Mouse (Mus musculus) hindbrain, embryonic 13.5 days (tissue): ENCODE measurements around the gene Hdac11. TPM values are rescaled to one million over a fixed set of nuclear protein-coding genes. Genes with fewer than 3 reads are reported as not detected.

Source experiments
- ATAC-seq: fragments of 200-750 bp; cut with Nextera tagmentation; 2 replicates; pipeline ENCODE4 v1.8.0; 2017; ENCODE audit warnings: moderate TSS enrichment; ENCODE audit not compliant: low FRiP score
- H3K27ac ChIP-seq: fragments of 300-500 bp; sonication (generic); 2 replicates; pipeline ENCODE4 v1.5.1; 2015; ENCODE audit warnings: inconsistent platforms, mild to moderate bottlenecking, moderate library complexity
- H3K27me3 ChIP-seq: fragments of 300-500 bp; sonication (generic); 2 replicates; pipeline ENCODE4 v1.6.1; 2015; ENCODE audit warnings: mild to moderate bottlenecking, inconsistent platforms
- H3K36me3 ChIP-seq: fragments of 300-500 bp; sonication (generic); 2 replicates; pipeline ENCODE4 v1.6.1; 2015; ENCODE audit warnings: mild to moderate bottlenecking, inconsistent platforms
- H3K4me1 ChIP-seq: fragments of 300-500 bp; sonication (generic); replicated peaks from 2 replicates; pipeline ENCODE4 v1.6.1; 2015; ENCODE audit warnings: inconsistent platforms
- H3K4me2 ChIP-seq: fragments of 300-500 bp; sonication (generic); 2 replicates; pipeline ENCODE4 v1.6.1; 2015; ENCODE audit warnings: inconsistent platforms, mild to moderate bottlenecking, moderate library complexity
- H3K4me3 ChIP-seq: fragments of 300-500 bp; sonication (generic); 2 replicates; pipeline ENCODE4 v1.5.1; 2015; ENCODE audit warnings: mild to moderate bottlenecking, inconsistent platforms
- H3K9ac ChIP-seq: fragments of 300-500 bp; sonication (generic); 2 replicates; pipeline ENCODE4 v1.6.1; 2015; ENCODE audit warnings: mild to moderate bottlenecking, inconsistent platforms
- H3K9me3 ChIP-seq: fragments of 300-500 bp; sonication (generic); 2 replicates; pipeline ENCODE4 v1.6.1; 2016; ENCODE audit warnings: inconsistent platforms
- WGBS: fragments of 180-500 bp; shearing (Covaris S2); methylation state at CpG from one replicate; pipeline ENCODE4 v1.1.7; 2015; 5-methylcytosine and 5-hydroxymethylcytosine counted together
- polyA plus RNA-seq: library from polyadenylated mRNA; unstranded; fragments of >200 nt; fragmentation: Nextera tagmentation; extraction: Ambion mirVana; gene quantifications from 2 replicates; pipeline ENCODE4 v1.2.1, GENCODE M21; 2015

The Hdac11 gene
- 33.6 and 34.2 TPM in 2 replicates for polyA plus RNA-seq

DNA sequence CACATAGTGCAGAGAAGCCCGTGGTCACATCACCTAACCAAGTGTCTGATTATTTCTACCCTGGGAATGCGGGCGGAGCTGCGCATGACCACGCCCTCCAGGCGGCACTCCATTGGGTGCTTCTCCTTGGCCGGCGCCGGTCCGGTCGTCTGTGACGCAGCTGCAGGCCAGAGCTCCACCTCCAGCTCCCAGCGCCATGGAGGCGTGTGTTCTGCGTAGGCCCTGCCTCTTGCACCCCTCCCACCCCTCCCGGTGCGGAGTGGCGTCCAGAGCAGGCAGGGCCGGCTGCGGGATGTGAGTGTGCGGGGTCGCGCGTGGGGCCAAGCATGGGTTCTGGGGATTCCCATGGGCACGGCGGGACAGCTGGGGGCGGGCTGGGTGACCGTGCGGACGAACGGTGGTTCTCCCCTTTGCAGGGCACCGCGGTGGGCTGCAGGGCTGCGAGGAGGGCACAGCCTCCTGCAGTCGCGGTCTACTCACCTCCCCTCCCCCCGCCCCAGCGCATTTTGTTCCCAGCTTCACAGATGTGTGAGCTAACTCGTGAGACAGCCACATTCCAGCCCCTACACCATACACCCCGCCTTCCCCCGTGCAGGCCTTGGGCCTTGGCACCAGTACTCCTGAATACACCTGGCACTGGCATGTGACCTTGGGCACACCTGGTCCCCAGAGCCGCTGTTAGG is at the start of gene Hdac11:
TSS of gene Hdac11 (plus strand) at position 112 of the 683 bp plus-strand sequence.
- Histone ChIP-seq H3K27me3 (no peaks in the 10 kb centered on the region), H3K4me3 (peak within 1 kb of the TSS; percentile 60), H3K9me3 (no peaks in the 10 kb centered on the region), H3K9ac (peak within 1 kb of the TSS; percentile 87), H3K4me2 (peak within 1 kb of the TSS; percentile 70), H3K4me1 (peaks cover 93% of the 10 kb centered on the region), H3K27ac (peak within 1 kb of the TSS; percentile 90), H3K36me3 (peaks cover 9% of the 10 kb centered on the region)
- ATAC-seq = peak; percentile 92
- WGBS = under 1% methylated on average over 41 of the region's 42 CpGs

DNA sequence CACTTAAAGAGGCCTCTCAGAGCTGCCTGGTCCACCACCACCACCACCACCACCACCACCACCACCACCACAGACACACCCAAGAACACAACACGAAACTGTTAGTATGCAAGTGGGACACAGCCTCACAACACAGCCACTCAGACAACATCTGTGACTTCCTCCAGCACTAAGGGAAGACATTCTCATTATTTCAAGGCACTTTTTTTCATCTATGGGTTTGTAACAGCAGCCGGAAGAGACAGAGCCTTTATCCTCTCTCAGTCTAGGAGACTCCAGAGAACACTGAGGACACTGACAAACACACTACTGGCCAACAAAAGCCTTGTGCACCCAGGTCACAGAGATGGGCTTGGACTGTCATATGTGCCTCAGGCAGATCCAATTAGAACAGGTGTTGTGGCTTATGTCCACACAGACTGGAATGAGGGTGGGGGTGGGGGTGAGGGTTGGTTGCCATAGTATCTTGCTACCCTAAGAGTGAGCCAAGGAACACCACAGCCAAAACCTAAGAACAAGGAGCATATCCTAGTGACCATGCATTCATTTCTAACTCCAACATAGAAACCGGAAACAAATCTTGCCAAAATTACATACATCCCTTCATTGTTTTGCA is 48.1 kb upstream of the Hdac11 start:
- H3K4me1 ChIP-seq = peaks cover 6% of the 10 kb centered on the region; the same call in 1 of the 2 replicates
- H3K4me2 ChIP-seq = no peak overlapping the region
- H3K9ac ChIP-seq = no peak overlapping the region
- WGBS = 89% methylated on average over 3 of the region's 3 CpGs
- no peak for ATAC-seq
- no peaks in the 10 kb centered on the region for H3K27me3 ChIP-seq
- no peaks in the 10 kb centered on the region for H3K9me3 ChIP-seq
- H3K36me3 ChIP-seq = no peaks in the 10 kb centered on the region
- H3K27ac ChIP-seq = no peak overlapping the region
- no peak overlapping the region for H3K4me3 ChIP-seq

DNA sequence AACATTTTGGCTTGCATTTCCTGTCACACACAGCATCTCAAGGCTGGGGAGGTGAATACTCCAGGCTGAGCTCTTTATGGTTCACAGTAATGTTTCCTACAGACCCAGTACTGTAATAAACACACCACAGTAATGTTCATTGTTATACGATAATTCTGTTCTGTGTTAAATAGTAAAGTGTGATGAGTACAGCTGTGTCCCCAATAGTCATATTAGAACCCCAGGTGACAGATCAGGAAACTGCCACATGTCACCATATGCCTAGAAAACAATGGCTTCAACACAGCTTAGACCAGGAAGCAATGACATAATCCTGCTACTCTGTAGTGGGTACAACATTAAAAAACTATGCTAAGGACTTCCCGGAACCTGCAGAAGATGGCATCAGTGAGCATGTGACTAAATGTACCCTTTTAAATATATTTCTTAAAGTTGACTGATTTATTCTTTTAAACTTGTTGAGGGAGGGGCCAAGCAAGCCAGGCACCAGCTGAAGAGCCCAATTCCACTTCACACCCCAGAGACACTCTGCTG is 47.5 kb upstream of the Hdac11 start:
- Histone ChIP-seq H3K4me2 (no peak overlapping the region), H3K36me3 (no peaks in the 10 kb centered on the region), H3K9me3 (no peaks in the 10 kb centered on the region), H3K27me3 (no peaks in the 10 kb centered on the region), H3K4me3 (no peak overlapping the region), H3K27ac (no peak overlapping the region), H3K9ac (no peak overlapping the region), H3K4me1 (peaks cover 10% of the 10 kb centered on the region; the same call in 1 of the 2 replicates)
- WGBS = 95% methylated on average over 2 of the region's 2 CpGs
- no peak for ATAC-seq

DNA sequence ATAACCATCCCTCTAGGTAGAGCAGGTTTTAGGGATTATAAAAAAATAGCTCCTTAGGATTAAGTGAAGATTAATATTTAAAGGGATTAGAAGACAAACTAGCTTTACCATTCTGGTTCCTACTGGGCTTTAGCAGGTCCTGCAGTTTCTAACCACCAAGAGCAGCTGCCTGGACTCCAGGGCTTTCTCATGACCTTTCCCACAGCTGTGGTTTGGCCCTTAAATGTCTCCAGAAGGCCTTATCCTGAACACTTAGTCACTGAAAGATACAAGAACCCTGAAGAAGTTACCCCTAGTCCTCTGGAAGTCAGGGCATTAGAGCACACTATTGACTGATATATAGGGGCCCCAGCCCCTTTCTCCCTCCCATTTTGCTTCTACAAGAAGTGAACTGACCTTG is 47.0 kb upstream of the Hdac11 start:
- H3K36me3 ChIP-seq = no peaks in the 10 kb centered on the region
- H3K27ac ChIP-seq = no peak overlapping the region
- H3K4me3 ChIP-seq = no peak overlapping the region
- no peak for ATAC-seq
- H3K27me3 ChIP-seq = no peaks in the 10 kb centered on the region
- H3K9me3 ChIP-seq = no peaks in the 10 kb centered on the region
- H3K4me2 ChIP-seq = no peak overlapping the region
- H3K9ac ChIP-seq = no peak overlapping the region
- peaks cover 14% of the 10 kb centered on the region for H3K4me1 ChIP-seq

DNA sequence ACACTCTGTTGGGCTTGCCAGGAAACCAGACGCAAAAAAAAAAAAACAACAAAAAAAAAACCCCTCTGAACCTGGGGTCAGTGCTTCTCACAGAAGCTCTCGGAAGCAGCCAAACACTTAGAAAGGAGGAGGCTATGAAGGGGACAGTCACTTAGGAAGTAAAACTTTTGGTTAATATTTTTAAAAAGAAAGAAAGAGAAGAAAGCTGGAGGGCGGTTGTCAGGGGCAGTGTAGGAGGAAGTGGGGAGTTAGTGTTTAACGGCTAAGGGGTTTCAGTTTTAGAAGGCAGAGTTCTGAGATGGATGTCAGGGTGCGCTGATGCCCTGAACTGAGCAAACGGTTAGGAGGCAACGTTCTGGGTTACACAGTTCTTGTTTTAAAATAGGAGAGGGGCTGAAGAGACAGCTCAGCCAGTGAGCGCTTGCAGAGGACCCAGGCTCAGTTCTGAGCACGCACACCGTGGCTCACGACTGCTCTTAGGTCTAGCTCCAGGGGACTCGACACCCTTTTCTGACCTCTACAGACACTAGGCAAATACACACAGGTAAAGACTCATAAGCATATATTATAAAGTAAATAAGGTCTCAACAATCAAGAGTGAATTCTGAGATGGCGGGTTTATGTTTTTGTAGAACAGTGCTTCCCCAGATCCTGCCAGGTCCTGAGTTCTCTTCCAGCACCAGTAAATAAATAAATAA is 46.0 kb upstream of the Hdac11 start:
- no peak overlapping the region for H3K27ac ChIP-seq
- H3K4me2 ChIP-seq = no peak overlapping the region
- H3K9ac ChIP-seq = no peak overlapping the region
- 85% methylated on average over 13 of the region's 13 CpGs for WGBS
- H3K9me3 ChIP-seq = no peaks in the 10 kb centered on the region
- no peak overlapping the region for H3K4me3 ChIP-seq
- ATAC-seq = no peak
- H3K36me3 ChIP-seq = no peaks in the 10 kb centered on the region
- peaks cover 19% of the 10 kb centered on the region for H3K4me1 ChIP-seq
- no peaks in the 10 kb centered on the region for H3K27me3 ChIP-seq

DNA sequence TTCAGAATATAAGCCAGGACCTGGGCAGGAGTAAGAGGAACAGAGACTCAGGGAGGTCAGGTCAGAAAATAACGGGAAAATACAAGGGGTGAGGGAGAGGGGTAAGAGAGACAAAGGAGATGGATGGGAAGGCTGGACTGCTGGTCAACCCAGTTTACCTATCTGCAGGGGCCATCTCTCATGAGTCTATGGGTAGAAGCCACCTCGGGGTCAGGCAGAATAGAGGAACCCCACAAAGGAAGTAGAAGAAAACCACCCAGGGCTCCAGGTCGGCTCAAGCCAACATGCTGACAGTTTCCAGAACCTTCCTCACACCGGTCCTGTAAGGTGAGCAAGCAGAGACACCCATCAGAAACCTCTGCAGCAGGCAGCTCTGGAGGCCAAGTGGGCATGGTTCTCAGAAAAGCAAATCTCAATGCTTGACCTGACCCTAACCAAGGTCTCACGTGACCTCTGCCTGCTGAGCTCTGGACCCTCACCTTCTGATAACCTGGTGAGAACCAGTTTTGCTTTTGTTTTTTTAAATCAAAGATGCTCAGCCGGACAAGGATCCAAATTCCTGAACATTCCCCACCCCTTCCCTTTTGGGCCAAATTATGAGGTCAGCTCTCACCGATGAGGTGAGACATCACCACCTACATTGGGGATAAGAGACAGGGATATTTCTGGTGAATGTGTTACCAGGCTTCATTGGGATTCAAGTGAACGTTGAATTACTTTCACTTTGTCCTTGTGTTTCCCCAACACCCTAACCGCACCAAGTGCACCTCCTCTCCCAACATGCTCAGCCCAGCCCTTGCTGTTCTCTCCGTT is 45.1 kb upstream of the Hdac11 start:
- no peak for ATAC-seq
- H3K4me1 ChIP-seq = peaks cover 26% of the 10 kb centered on the region
- H3K9me3 ChIP-seq = no peaks in the 10 kb centered on the region
- H3K36me3 ChIP-seq = no peaks in the 10 kb centered on the region
- 92% methylated on average over 10 of the region's 10 CpGs for WGBS
- no peak overlapping the region for H3K27ac ChIP-seq
- no peaks in the 10 kb centered on the region for H3K27me3 ChIP-seq
- no peak overlapping the region for H3K4me3 ChIP-seq
- H3K4me2 ChIP-seq = no peak overlapping the region
- H3K9ac ChIP-seq = no peak overlapping the region

DNA sequence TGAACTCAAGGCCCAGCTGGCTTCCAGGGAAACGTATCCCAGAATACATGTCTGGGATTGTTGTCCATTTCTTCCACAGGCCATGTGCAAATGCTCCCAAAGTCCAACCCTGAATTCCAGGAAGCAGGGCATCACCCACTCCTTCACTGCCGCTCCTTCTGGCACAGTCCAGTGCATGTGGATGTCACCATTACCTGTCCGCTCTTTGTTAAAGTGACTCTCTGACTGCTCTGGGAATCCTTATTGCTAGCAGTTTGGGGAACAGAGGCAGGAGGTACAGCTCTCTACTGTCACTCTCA is 44.6 kb upstream of the Hdac11 start:
- Histone ChIP-seq H3K4me2 (no peak overlapping the region), H3K36me3 (no peaks in the 10 kb centered on the region), H3K9me3 (no peaks in the 10 kb centered on the region), H3K4me3 (no peak overlapping the region), H3K9ac (no peak overlapping the region), H3K27me3 (no peaks in the 10 kb centered on the region), H3K4me1 (peaks cover 26% of the 10 kb centered on the region), H3K27ac (no peak overlapping the region)
- ATAC-seq = no peak
- 93% methylated on average over 3 of the region's 3 CpGs for WGBS

DNA sequence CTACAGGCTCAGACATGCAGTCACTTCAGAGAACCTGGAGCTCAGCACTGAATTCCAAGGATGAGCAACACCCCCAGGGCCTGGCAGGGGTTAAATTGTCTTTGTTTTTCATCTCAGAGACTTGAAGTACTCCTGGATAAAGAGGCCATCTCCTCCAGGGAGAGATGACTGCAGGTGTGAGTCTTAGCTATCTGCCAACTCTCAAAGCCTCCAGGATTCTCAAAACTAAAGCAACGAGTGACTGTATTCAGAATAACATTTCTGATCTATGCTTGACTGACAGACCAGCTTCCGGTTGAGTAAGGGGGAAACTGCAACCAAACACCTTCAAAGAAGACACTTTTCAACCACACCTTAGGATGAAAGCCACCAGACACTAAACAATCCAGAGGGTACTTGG is 41.7 kb upstream of the Hdac11 start:
- peaks cover 37% of the 10 kb centered on the region for H3K4me1 ChIP-seq
- 53% methylated on average over 2 of the region's 2 CpGs for WGBS
- H3K9me3 ChIP-seq = no peaks in the 10 kb centered on the region
- no peak overlapping the region for H3K27ac ChIP-seq
- ATAC-seq = no peak
- H3K27me3 ChIP-seq = no peaks in the 10 kb centered on the region
- H3K4me2 ChIP-seq = peak overlapping the region; percentile 79
- H3K36me3 ChIP-seq = no peaks in the 10 kb centered on the region
- no peak overlapping the region for H3K4me3 ChIP-seq
- H3K9ac ChIP-seq = no peak overlapping the region; the same call in 1 of the 2 replicates

DNA sequence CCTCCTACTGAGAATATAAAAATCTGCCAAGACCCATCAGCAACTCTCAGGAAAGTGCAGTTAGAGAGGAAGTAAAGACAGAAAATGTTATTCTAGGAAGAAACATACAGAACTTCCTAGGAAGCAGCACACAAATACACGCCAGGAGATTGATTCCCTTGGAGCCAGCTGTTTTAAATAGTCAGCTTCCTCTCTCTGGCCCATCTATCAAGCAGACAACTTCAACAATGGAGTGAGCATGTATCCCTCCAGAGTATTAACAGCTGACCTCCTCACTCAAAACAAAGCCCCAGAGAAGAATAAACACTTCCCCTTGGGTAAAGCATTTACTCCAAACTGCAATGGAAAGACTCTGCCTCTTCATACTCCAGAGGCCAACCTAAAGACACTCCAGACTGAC is 41.3 kb upstream of the Hdac11 start:
- H3K9ac ChIP-seq = no peak overlapping the region
- H3K4me2 ChIP-seq = peak overlapping the region; percentile 79
- no peak overlapping the region for H3K4me3 ChIP-seq
- WGBS = 8% methylated on average over 1 of the region's 1 CpGs
- H3K4me1 ChIP-seq = peaks cover 37% of the 10 kb centered on the region
- ATAC-seq = no peak
- no peaks in the 10 kb centered on the region for H3K27me3 ChIP-seq
- no peaks in the 10 kb centered on the region for H3K9me3 ChIP-seq
- H3K27ac ChIP-seq = no peak overlapping the region
- no peaks in the 10 kb centered on the region for H3K36me3 ChIP-seq

DNA sequence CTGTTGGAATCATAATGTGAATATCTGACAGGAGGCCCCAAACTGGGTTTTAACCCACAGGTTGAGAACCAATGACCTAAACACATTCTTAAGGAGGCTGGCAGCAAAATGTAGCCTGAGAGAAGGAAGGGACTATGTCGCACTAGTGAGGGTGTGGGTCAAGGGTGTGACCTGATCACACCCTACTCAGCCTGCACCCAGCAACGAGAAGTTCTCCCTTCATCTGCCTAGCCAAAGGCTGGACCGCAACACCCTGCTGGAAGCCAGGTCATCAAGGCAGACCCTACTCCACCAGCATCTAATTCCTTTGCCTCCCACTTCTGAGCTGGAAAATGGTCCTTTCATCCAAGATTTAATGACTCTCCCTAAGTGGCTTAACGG is 40.6 kb upstream of the Hdac11 start:
- Histone ChIP-seq H3K9ac (peak overlapping the region; percentile 87), H3K9me3 (no peaks in the 10 kb centered on the region), H3K4me1 (peaks cover 37% of the 10 kb centered on the region), H3K27ac (peak overlapping the region; percentile 94), H3K36me3 (no peaks in the 10 kb centered on the region), H3K4me2 (peak overlapping the region; percentile 79), H3K4me3 (peak overlapping the region; percentile 68), H3K27me3 (no peaks in the 10 kb centered on the region)
- 15% methylated on average over 4 of the region's 4 CpGs for WGBS
- peak; percentile 4 for ATAC-seq

DNA sequence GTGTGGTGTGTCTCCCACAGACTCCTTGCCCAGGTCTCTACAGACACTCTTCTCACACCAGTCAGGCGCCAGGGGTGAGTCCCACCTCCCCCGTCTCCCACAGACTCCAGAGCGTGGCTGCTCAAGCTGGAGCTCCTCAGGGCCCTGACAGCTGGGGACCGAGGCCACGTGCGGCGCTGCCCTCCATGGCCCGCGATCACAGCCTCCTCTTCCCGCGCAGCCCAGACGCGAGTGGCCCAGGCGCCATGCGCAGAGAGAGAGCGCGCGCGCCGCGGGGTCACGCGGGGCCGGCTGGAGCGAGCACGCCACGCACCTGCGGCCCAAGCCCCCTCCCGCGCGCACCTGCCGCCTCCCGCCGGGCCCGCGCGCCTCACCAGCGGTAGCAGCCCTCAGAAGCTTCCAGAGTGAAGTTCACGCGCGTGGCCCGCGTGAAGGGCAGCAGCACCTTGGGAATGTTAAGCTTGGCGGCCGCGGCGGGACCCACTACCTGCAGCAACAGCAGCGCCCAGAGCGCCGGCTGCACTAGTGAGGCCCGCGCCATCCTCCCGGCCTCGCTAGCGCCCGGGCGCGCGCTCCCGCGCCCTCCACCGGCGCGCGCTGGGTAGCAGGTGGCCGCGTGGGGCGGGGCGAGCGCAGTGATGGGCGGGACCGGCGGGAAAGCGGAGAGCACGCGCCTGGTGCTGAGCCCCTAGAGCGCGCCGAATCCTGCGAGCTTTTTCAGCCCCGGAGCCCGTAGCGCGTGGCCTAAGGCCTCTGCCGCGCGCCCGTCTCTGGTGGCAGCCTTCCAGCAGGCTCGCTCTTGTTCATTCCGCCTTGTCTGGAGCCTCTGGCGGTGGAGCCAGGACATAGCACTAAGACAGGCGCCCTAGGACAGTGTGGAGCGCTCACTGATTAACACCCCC is 40.0 kb upstream of the Hdac11 start, which contains the start of gene Nup210:
TSS of gene Nup210 (minus strand) at position 586 of the 902 bp plus-strand sequence.
- WGBS = 1% methylated on average over 84 of the region's 93 CpGs
- Histone ChIP-seq H3K4me3 (peak within 1 kb of the TSS; percentile 68), H3K27ac (peak within 1 kb of the TSS; percentile 94), H3K4me1 (peaks cover 37% of the 10 kb centered on the region), H3K9me3 (no peaks in the 10 kb centered on the region), H3K27me3 (no peaks in the 10 kb centered on the region), H3K36me3 (no peaks in the 10 kb centered on the region), H3K4me2 (peak within 1 kb of the TSS; percentile 79), H3K9ac (peak within 1 kb of the TSS; percentile 87)
- ATAC-seq = peak; percentile 96
